Comparison of ENCODE assay signal across 19 mouse cellular contexts in the genomic region with DNA sequence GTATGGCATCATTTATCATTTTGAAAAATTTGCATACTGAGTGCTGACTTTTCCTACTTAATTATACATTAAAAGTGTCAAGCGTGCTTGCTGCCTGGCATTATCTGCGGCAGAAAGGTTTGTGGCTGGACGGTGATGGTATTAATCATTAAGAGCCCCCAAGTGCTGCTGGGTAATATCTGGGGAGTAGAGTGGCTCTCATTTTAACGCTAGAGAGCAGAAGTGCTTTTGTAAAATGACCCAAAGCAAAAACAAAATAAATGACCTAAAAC.
DNase-seq lines count a peak whose midpoint lies in the region; ATAC-seq and TF ChIP-seq lines count a peak whose summit lies in the region.
"Had no signal": no experiment of that assay in that cellular context is flagged by ENCODE, and none has a peak within 500 bp of the region (broad histone marks: within the 10 kb centered on the region; RNA-seq: fewer than 3 reads in every experiment).

No protein-coding gene starts in this region.

- no peak overlapping the region for H3K27ac ChIP-seq in hindbrain, embryonic 11.5 days (ENCODE audit: low read depth, low read length)
- H3K27ac ChIP-seq in hindbrain, embryonic 10.5 days, result no peak overlapping the region
- peak overlapping the region; percentile 23; the same call in 1 of the 2 replicates for H3K27ac ChIP-seq in hindbrain, embryonic 13.5 days
- 0 out of 2 replicates have a peak overlapping the region, but pooled peaks have one; percentile 47 for H3K27ac ChIP-seq in midbrain, embryonic 13.5 days
- no peak overlapping the region for H3K27ac ChIP-seq in neural tube, embryonic 14.5 days (ENCODE audit: low read depth, low read length)
- no peak overlapping the region for H3K27ac ChIP-seq in liver, postnatal 0 days (ENCODE audit: low read depth)
- H3K27ac ChIP-seq: gastrocnemius, adult 2 months had no signal

- H3K27me3 ChIP-seq in hindbrain, embryonic 11.5 days (ENCODE audit: control insufficient read depth, insufficient read depth, low read length), result no peaks in the 10 kb centered on the region
- no peaks in the 10 kb centered on the region for H3K27me3 ChIP-seq in hindbrain, embryonic 10.5 days (ENCODE audit: insufficient read depth, poor library complexity, severe bottlenecking)
- H3K27me3 ChIP-seq in hindbrain, embryonic 13.5 days, result no peaks in the 10 kb centered on the region
- no peaks in the 10 kb centered on the region for H3K27me3 ChIP-seq in midbrain, embryonic 13.5 days
- no peaks in the 10 kb centered on the region for H3K27me3 ChIP-seq in neural tube, embryonic 14.5 days (ENCODE audit: control insufficient read depth, insufficient read depth, low read length)
- H3K27me3 ChIP-seq in liver, postnatal 0 days (ENCODE audit: insufficient read depth, low read length), result no peaks in the 10 kb centered on the region
- H3K27me3 ChIP-seq: heart, embryonic 12.5 days; megakaryocyte, embryonic 14.5 days had no signal

- no peak overlapping the region for H3K9ac ChIP-seq in hindbrain, embryonic 11.5 days (ENCODE audit: low read depth, low read length)
- no peak overlapping the region for H3K9ac ChIP-seq in hindbrain, embryonic 13.5 days
- no peak overlapping the region for H3K9ac ChIP-seq in midbrain, embryonic 13.5 days (replicated peaks)
- no peak overlapping the region for H3K9ac ChIP-seq in neural tube, embryonic 14.5 days (replicated peaks; ENCODE audit: low read depth, low read length)
- H3K9ac ChIP-seq in liver, postnatal 0 days (replicated peaks), result no peak overlapping the region
- H3K9ac ChIP-seq: heart, embryonic 12.5 days had no signal

- H3K4me2 ChIP-seq in hindbrain, embryonic 11.5 days (replicated peaks; ENCODE audit: low read depth, low read length), result no peak overlapping the region
- no peak overlapping the region for H3K4me2 ChIP-seq in hindbrain, embryonic 13.5 days
- H3K4me2 ChIP-seq in midbrain, embryonic 13.5 days (replicated peaks), result no peak overlapping the region
- no peak overlapping the region for H3K4me2 ChIP-seq in neural tube, embryonic 14.5 days (ENCODE audit: low read depth, low read length)
- H3K4me2 ChIP-seq in liver, postnatal 0 days (ENCODE audit: low read depth, low read length), result no peak overlapping the region
- H3K4me2 ChIP-seq: heart, embryonic 12.5 days; liver, embryonic 11.5 days had no signal

- H3K4me3 ChIP-seq in hindbrain, embryonic 11.5 days (ENCODE audit: low read depth, low read length), result no peak overlapping the region
- H3K4me3 ChIP-seq in hindbrain, embryonic 10.5 days, result no peak overlapping the region
- H3K4me3 ChIP-seq in hindbrain, embryonic 13.5 days, result no peak overlapping the region
- H3K4me3 ChIP-seq in midbrain, embryonic 13.5 days (replicated peaks), result no peak overlapping the region
- no peak overlapping the region for H3K4me3 ChIP-seq in neural tube, embryonic 14.5 days (ENCODE audit: low read depth, low read length)
- H3K4me3 ChIP-seq in liver, postnatal 0 days (ENCODE audit: low read depth, low read length), result no peak overlapping the region
- H3K4me3 ChIP-seq: gastrocnemius, adult 2 months; heart, embryonic 12.5 days; megakaryocyte, embryonic 14.5 days; myocyte had no signal

- H3K4me1 ChIP-seq in hindbrain, embryonic 11.5 days (replicated peaks; ENCODE audit: control insufficient read depth, insufficient read depth, low read length), result no peaks in the 10 kb centered on the region
- H3K4me1 ChIP-seq in hindbrain, embryonic 10.5 days (replicated peaks), result no peaks in the 10 kb centered on the region
- peaks cover 10% of the 10 kb centered on the region for H3K4me1 ChIP-seq in hindbrain, embryonic 13.5 days (replicated peaks)
- H3K4me1 ChIP-seq in midbrain, embryonic 13.5 days (replicated peaks), result 0 out of 2 replicates have a peak, but pooled peaks cover 9% of the 10 kb centered on the region
- H3K4me1 ChIP-seq in neural tube, embryonic 14.5 days (ENCODE audit: control insufficient read depth, insufficient read depth, low read length), result 0 out of 2 replicates have a peak, but pooled peaks cover 2% of the 10 kb centered on the region
- no peaks in the 10 kb centered on the region for H3K4me1 ChIP-seq in liver, postnatal 0 days (ENCODE audit: insufficient read depth)
- H3K4me1 ChIP-seq: heart, embryonic 12.5 days; megakaryocyte, embryonic 14.5 days had no signal

- 41% methylated on average over 4 of the region's 4 CpGs for WGBS in hindbrain, embryonic 11.5 days
- 65% methylated on average over 4 of the region's 4 CpGs for WGBS in hindbrain, embryonic 10.5 days
- 23% methylated on average over 4 of the region's 4 CpGs for WGBS in hindbrain, embryonic 13.5 days
- 27% methylated on average over 4 of the region's 4 CpGs for WGBS in midbrain, embryonic 13.5 days
- WGBS in neural tube, embryonic 14.5 days, result 25% methylated on average over 4 of the region's 4 CpGs
- WGBS in liver, postnatal 0 days (ENCODE audit: insufficient replicate concordance), result 72% methylated on average over 4 of the region's 4 CpGs

- H3K9me3 ChIP-seq in hindbrain, embryonic 11.5 days (ENCODE audit: control insufficient read depth, low read length), result no peaks in the 10 kb centered on the region
- no peaks in the 10 kb centered on the region for H3K9me3 ChIP-seq in hindbrain, embryonic 10.5 days
- H3K9me3 ChIP-seq in hindbrain, embryonic 13.5 days, result no peaks in the 10 kb centered on the region
- no peaks in the 10 kb centered on the region for H3K9me3 ChIP-seq in midbrain, embryonic 13.5 days
- H3K9me3 ChIP-seq in neural tube, embryonic 14.5 days (ENCODE audit: control insufficient read depth, low read length), result no peaks in the 10 kb centered on the region
- H3K9me3 ChIP-seq in liver, postnatal 0 days (ENCODE audit: low read length), result no peaks in the 10 kb centered on the region
- H3K9me3 ChIP-seq: heart, embryonic 12.5 days had no signal

- TF ChIP-seq EP300 in liver, postnatal 0 days (IDR thresholded peaks at IDR 0.05; ENCODE audit: low read depth), result no peak

- no peak for DNase-seq in hindbrain, embryonic 11.5 days (ENCODE audit: low spot score)
- no peak for DNase-seq in hindbrain, embryonic 10.5 days (ENCODE audit: low spot score)
- no peak for DNase-seq in liver, postnatal 0 days
- DNase-seq: adrenal gland, postnatal 36 days; cerebellum, adult 8-10 months; gastrocnemius, adult 2 months; heart, adult 11 months; heart, postnatal 14 days; kidney, postnatal 36 days; lung, adult 2 months; thymus, postnatal 25 days had no signal

- TF ChIP-seq CTCF in liver, postnatal 0 days (IDR thresholded peaks at IDR 0.05; ENCODE audit: low read depth), result no peak

- ATAC-seq in hindbrain, embryonic 11.5 days (ENCODE audit: low FRiP score), result peak; percentile 84
- ATAC-seq in hindbrain, embryonic 13.5 days (ENCODE audit: low FRiP score), result peak; percentile 90
- peak; percentile 65 for ATAC-seq in midbrain, embryonic 13.5 days
- ATAC-seq in neural tube, embryonic 14.5 days (ENCODE audit: low read depth), result peak; percentile 75
- ATAC-seq in frontal cortex, adult (ENCODE audit: low TSS enrichment), result no peak
- ATAC-seq in liver, postnatal 0 days, result no peak

- no peaks in the 10 kb centered on the region for H3K36me3 ChIP-seq in hindbrain, embryonic 11.5 days (ENCODE audit: control insufficient read depth, insufficient read depth, low read length)
- H3K36me3 ChIP-seq in hindbrain, embryonic 10.5 days, result no peaks in the 10 kb centered on the region
- no peaks in the 10 kb centered on the region for H3K36me3 ChIP-seq in hindbrain, embryonic 13.5 days
- no peaks in the 10 kb centered on the region for H3K36me3 ChIP-seq in midbrain, embryonic 13.5 days
- no peaks in the 10 kb centered on the region for H3K36me3 ChIP-seq in neural tube, embryonic 14.5 days (ENCODE audit: control insufficient read depth, insufficient read depth, low read length)
- H3K36me3 ChIP-seq in liver, postnatal 0 days (replicated peaks; ENCODE audit: insufficient read depth, low read length), result no peaks in the 10 kb centered on the region
- H3K36me3 ChIP-seq: heart, embryonic 12.5 days had no signal

Comparison
In these comparisons a context has a peak if more than half of its experiments do, and no peak if none do; other contexts are left out.
1. H3K27ac ChIP-seq: peak in hindbrain, embryonic 13.5 days (single experiment) and midbrain, embryonic 13.5 days (single experiment); none in hindbrain, embryonic 11.5 days (single experiment), hindbrain, embryonic 10.5 days (single experiment), neural tube, embryonic 14.5 days (single experiment) and liver, postnatal 0 days (single experiment).
2. ATAC-seq: peak in hindbrain, embryonic 11.5 days (single experiment), hindbrain, embryonic 13.5 days (single experiment), midbrain, embryonic 13.5 days (single experiment) and neural tube, embryonic 14.5 days (single experiment); none in frontal cortex, adult (single experiment) and liver, postnatal 0 days (single experiment).